Mouse (Mus musculus): ENCODE measurements around the gene Erich4.

- TF ChIP-seq POLR2A (IDR thresholded peaks at IDR 0.05; ENCODE audit: extremely low read depth, insufficient read depth, low read length), result no peak
- TF ChIP-seq CTCF (IDR thresholded peaks at IDR 0.05; ENCODE audit: extremely low read depth, insufficient read depth, low read length), result no peak
Observed at GRCm38 (mm10) chr7:25619722-25619991, 4.0 kb upstream of the Erich4 start.

Measured in cortical plate, adult 2 months (tissue).